Mouse (Mus musculus) erythroid progenitor cell, adult 5-6 weeks (primary cell): Measurements from ENCODE around the gene Lactbl1. TPM values are rescaled to one million over a fixed set of nuclear protein-coding genes. Genes with fewer than 3 reads are reported as not detected.

ENCODE experiments used
- ATAC-seq: replicated peaks from 2 replicates; pipeline ENCODE4 v1.8.0; 2016; ENCODE audit warnings: moderate number of reproducible peaks, mild to moderate bottlenecking, moderate TSS enrichment, inconsistent platforms; ENCODE audit not compliant: poor library complexity, low FRiP score, severe bottlenecking
- total RNA-seq, 2 experiments: library from RNA; stranded (forward) in 1 of 2; stranded (reverse) in 1 of 2; fragments of 150-400 nt in 1 of 2; fragments of 186-747, 209-891 nt in 1 of 2; gene quantifications; 2 replicates each; pipeline versions ENCODE4 v1.2.3 to v1.2.4; 2015 to 2017; ENCODE audit warnings: low replicate concordance in 2 of 2

Lactbl1 gene
- total RNA-seq, 2 experiments from 2014 or later: not detected

DNA sequence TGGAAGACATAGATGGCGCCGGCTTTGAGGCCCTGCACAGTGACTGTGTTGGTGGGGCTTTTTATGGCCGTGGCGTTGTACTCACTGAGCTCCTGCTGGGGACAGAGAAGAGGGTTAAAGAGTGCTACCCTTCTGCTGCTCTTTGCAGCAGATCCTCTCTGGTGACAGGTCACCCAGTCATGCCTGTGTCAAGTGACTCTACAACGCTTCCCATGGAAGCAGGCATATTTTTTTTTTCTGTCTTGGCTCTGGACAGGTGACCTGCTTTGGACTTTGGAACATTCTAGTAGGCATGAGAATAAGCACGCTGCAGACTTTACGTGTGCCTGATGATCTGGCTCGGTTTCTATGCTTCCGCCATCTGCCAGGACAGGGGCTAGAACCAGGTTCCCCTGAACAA, 53.0 kb downstream of the Lactbl1 start:
- no peak for ATAC-seq

DNA sequence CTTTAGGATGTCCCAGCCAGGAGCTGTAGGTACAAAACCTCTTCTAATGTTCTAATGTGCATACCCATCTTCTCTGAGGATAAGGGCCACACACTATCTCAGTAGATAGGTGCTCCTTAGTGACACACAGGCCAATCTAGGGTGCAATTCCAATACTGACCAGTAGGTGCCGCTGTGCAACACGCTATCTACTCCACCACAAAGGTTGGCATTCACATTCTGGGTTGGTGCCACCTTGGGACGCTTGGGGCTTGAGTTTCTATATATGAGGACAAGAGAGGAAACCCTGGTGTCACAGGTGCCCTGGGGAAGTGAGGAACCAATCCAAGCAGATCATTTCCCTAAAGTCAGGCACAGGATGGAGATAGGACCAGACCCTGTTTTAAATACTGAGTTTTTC, 56.1 kb downstream of the Lactbl1 start:
- ATAC-seq: 0 out of 2 replicates have a peak, but pooled peaks have one; percentile 56

DNA sequence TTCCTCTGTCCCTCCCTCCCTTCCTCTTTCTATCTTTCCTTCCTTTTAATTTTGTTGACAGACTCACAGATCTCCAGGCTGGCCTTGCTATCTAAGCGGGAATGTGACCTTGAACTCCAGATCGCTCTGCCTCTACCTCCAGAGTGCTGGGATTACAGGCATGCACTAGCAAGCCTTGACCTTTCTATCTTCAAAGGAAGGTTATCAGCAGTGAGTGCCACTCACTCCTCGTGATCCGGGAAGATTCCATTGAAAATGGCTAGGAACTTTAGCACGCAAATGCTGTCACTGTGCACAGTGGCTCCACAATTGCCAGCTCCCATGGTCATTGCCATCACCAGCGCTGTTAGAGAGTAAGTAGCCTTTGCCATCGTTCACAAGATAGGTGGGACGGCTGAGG, 56.8 kb downstream of the Lactbl1 start:
- no peak for ATAC-seq

DNA sequence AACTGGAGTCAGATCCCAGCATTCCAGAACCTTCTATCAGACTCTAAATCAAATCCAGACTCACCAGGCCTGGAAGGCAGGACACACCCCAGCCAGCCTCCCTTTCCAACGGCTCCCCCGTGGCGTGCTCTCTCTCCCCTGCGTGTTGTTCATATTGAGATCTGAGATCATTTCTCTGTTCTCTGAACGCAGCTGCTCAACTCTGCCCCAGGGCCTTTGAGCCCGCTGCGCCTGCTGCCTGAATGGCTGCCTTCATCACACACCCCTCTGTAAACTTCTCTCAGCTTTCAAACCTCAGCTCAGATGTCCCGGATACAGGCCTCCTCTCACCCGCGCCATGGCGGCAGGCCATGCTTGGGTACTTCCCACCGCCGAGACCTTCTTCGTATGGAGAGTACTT, 58.2 kb downstream of the Lactbl1 start:
- ATAC-seq: no peak

DNA sequence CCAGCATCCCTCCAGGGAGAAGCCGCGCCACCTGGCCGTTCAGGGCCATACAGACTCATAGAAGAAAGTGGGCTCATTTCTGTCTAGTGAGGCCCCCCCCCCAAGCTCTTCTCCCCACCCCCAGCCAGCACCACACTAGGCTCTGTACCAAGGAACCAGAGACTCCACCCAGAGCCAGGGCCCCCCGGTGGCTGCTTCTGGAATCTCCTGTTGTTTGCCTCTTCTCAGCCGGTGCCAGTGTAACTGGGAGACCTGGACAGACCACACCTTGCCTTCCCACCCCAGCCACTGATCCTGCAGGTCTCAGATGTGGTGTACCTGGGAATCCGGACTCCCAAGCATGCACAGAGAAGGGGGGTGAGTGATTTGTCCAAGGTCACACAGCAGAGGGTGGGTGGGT, 62.1 kb downstream of the Lactbl1 start:
- ATAC-seq: no peak

DNA sequence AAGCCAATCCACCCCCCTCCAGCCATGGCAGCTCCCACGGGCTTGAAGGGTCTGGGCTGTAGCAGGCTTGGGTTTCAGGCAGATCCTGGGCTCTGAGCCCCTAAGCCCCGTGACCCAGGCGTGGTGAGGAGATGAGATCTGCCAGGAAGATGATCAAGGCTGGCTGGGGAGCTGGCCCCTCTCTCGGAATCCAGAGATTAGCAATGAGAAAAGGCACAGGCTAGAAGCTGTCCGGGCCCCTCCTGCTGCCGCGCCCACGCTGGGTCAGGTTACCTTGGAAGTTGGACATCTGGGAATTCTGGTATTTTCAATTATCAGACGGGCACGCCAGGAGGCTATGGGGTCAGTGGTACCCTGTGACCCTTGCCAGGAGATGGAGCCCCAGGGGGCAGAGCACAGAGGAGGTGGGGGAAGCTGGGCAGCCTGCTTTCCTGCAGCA, 63.0 kb downstream of the Lactbl1 start:
- no peak for ATAC-seq

DNA sequence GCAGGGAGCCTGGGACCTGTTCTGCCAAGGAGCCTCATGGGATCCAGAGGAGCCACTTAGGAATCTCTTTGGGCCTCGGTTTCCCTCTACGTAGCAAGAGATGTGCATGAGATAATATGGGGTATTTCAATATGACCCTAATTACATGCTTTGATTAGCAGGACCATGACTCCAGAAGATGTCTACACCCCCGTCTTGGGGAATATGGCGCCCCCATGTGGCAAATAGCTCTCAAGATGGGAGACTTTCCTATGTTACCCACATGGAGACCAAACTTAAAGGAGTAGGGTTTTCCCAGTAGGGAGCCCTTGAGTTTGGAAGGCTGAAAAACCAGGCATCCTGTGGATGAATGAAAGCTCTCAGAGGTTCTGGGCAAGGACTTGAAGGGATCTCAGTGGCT, 65.7 kb downstream of the Lactbl1 start:
- ATAC-seq: no peak

Other genes starting within 250 kb of the Lactbl1 start
- gene Htr1d, start 199.1 kb upstream of the Lactbl1 start, total RNA-seq (2015; ENCODE audit: low replicate concordance): not detected in 2 replicates
- gene Htr1d, start 199.1 kb upstream of the Lactbl1 start, total RNA-seq (2017; ENCODE audit: low replicate concordance): not detected in 2 replicates
- gene 6030445D17Rik, start 160.4 kb upstream of the Lactbl1 start, total RNA-seq (2015; ENCODE audit: low replicate concordance): not detected in 2 replicates
- not detected in 2 replicates for gene 6030445D17Rik, start 160.4 kb upstream of the Lactbl1 start, total RNA-seq (2017; ENCODE audit: low replicate concordance)
- gene Luzp1, start 152.9 kb upstream of the Lactbl1 start, total RNA-seq (2015; ENCODE audit: low replicate concordance): 0.42 and 0.72 TPM in 2 replicates
- gene Luzp1, start 152.9 kb upstream of the Lactbl1 start, total RNA-seq (2017; ENCODE audit: low replicate concordance): 1.4 and 1.5 TPM in 2 replicates
- gene Kdm1a, start 19.9 kb upstream of the Lactbl1 start, total RNA-seq (2015; ENCODE audit: low replicate concordance): 32.8 and 38.1 TPM in 2 replicates
- gene Kdm1a, start 19.9 kb upstream of the Lactbl1 start, total RNA-seq (2017; ENCODE audit: low replicate concordance): 21.0 and 34.4 TPM in 2 replicates
- gene Tex46, start 12.2 kb upstream of the Lactbl1 start, total RNA-seq (2015; ENCODE audit: low replicate concordance): not detected in 2 replicates
- not detected in 2 replicates for gene Tex46, start 12.2 kb upstream of the Lactbl1 start, total RNA-seq (2017; ENCODE audit: low replicate concordance)
- not detected in 2 replicates for gene Ephb2, start 213.4 kb downstream of the Lactbl1 start, total RNA-seq (2015; ENCODE audit: low replicate concordance)
- gene Ephb2, start 213.4 kb downstream of the Lactbl1 start, total RNA-seq (2017; ENCODE audit: low replicate concordance): not detected in 2 replicates